Mouse (Mus musculus): Measurements from ENCODE around the gene Cmtm2a. TPM values are rescaled to one million over a fixed set of nuclear protein-coding genes. Genes with fewer than 3 reads are reported as not detected.
"Not testable (repeated sequence)": the region's sequence is repeated elsewhere in the genome, so short reads cannot be mapped to it uniquely, and the experiment has no call there.

Gene Cmtm2a
- polyA plus RNA-seq, 1 experiment, result not detected

DNA sequence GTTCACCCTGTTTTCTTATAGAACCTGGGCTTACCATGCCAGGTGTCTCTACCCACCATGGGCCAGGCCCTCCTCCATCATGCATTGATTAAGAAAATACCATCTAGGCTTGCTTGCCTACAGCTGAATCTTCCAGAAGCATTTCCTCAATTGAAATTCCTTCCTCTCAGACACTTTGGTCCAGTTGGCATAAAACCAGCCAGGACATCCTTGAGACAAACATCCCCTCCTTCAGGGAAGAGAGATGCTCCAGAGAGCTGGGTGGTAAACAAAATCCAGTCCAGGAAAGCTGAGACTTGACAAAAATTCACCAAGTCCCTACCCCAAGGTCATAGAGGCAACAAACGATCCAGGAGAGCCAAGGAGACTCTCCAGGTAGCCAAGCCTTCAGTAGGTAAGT lies 41.2 kb upstream of the Cmtm2a start:
- H3K4me1 ChIP-seq (ENCODE audit: control insufficient read depth, insufficient read depth, low read length), result no peaks in the 10 kb centered on the region
- H3K4me3 ChIP-seq (ENCODE audit: insufficient read depth, low read length), result no peak overlapping the region
- no peak overlapping the region for H3K27ac ChIP-seq (ENCODE audit: insufficient read depth, low read length)
- TF ChIP-seq CTCF (IDR thresholded peaks at IDR 0.05; ENCODE audit: extremely low read depth, insufficient read depth, low read length), result no peak
- no peak for TF ChIP-seq POLR2A (IDR thresholded peaks at IDR 0.05; ENCODE audit: extremely low read depth, insufficient read depth, low read length)

GRCm38 (mm10) chr8:104333786-104334185 lies 40.8 kb upstream of the Cmtm2a start:
- H3K4me3 ChIP-seq (ENCODE audit: insufficient read depth, low read length), result no peak overlapping the region
- no peaks in the 10 kb centered on the region for H3K4me1 ChIP-seq (ENCODE audit: control insufficient read depth, insufficient read depth, low read length)
- no peak for TF ChIP-seq POLR2A (IDR thresholded peaks at IDR 0.05; ENCODE audit: extremely low read depth, insufficient read depth, low read length)
- TF ChIP-seq CTCF (IDR thresholded peaks at IDR 0.05; ENCODE audit: extremely low read depth, insufficient read depth, low read length), result no peak
- H3K27ac ChIP-seq (ENCODE audit: insufficient read depth, low read length), result no peak overlapping the region

DNA sequence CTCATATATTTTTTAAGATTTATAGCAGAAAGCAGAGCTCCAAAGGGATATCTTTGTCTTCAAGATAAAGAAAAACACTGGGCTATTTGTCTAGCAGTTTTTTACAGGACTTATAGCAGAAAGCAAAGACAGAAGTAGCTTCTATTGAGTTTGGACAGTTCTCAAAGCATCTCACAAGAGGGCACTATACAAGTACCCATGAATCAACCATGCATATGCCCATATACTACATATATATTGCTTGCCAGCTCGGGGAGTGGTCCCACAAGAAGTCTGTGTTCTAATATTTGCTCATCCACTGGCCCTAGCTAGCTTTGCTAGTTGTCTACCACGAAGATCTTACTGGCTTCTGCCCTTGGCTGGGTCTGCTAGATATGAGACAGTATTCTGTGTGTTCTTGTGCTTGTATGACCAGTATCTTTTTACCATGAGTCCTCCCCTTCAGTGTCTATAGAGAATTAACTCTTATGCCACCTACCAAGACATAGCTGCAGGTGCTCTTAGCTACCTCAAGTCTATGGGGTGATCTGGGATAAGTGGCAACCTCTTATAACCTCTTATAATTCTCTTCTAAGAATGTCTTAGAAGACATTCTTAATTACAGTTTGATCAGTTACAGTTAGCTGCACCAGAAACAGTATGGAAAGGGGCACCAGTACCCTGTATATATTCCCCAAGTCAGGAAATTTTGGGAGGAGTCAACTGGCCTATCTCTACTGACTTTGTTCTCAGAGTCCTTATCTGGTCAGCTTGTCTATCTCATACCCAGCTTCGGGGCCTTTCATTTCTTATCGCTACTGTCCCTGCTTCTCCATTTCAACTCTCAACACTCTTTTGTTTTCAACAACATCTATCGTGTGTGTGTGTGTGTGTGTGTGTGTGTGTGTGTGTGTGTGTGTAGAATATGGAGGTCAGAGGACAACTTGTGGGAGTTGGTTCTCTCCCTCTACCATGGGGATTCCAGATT lies 40.0 kb upstream of the Cmtm2a start:
- Histone ChIP-seq H3K27ac (ENCODE audit: insufficient read depth, low read length) (no peak overlapping the region), H3K4me1 (ENCODE audit: control insufficient read depth, insufficient read depth, low read length) (no peaks in the 10 kb centered on the region), H3K4me3 (ENCODE audit: insufficient read depth, low read length) (no peak overlapping the region)
- no peak for TF ChIP-seq CTCF (IDR thresholded peaks at IDR 0.05; ENCODE audit: extremely low read depth, insufficient read depth, low read length)
- TF ChIP-seq POLR2A (IDR thresholded peaks at IDR 0.05; ENCODE audit: extremely low read depth, insufficient read depth, low read length), result no peak

- H3K4me1 ChIP-seq (ENCODE audit: control insufficient read depth, insufficient read depth, low read length); H3K4me3 ChIP-seq (ENCODE audit: insufficient read depth, low read length); H3K27ac ChIP-seq (ENCODE audit: insufficient read depth, low read length): not testable (repeated sequence)
Measured at GRCm38 (mm10) chr8:104321930-104322329, 28.9 kb upstream of the Cmtm2a start, which contains the start of gene Cmtm2b. TSS of gene Cmtm2b (plus strand) at chr8:104322230.

DNA sequence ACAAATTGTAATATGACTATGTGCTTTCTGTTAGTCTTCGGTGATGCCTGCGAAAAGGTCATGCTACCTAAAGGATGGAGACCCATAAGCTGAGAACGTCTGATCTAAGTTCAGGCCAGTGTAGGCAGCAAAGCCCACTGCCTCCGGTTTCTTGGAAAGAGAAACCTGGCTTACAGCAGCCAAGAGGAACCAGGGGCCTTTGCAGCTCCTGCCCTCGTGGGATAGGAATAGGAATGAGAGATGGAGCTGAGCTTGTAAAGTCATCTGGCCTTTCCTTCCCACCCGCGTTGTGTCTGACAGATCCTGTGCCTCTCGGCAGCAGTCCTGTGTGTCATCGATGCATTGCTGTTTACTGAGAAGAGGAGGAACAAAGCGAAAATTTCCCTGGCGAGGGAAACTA lies 28.3 kb upstream of the Cmtm2a start, which contains the start of gene Gm11020:
Gene Gm11020 (plus strand): TSS at position 301 of the 400 bp plus-strand sequence.
- H3K4me1 ChIP-seq (ENCODE audit: control insufficient read depth, insufficient read depth, low read length); H3K27ac ChIP-seq (ENCODE audit: insufficient read depth, low read length); H3K4me3 ChIP-seq (ENCODE audit: insufficient read depth, low read length): not testable (repeated sequence)

GRCm38 (mm10) chr8:104313311-104313710 lies 20.3 kb upstream of the Cmtm2a start:
- TF ChIP-seq POLR2A (IDR thresholded peaks at IDR 0.05; ENCODE audit: extremely low read depth, insufficient read depth, low read length) (no peak), CTCF (IDR thresholded peaks at IDR 0.05; ENCODE audit: extremely low read depth, insufficient read depth, low read length) (peak; percentile 56)
- Histone ChIP-seq H3K4me1 (ENCODE audit: control insufficient read depth, insufficient read depth, low read length) (no peaks in the 10 kb centered on the region), H3K4me3 (ENCODE audit: insufficient read depth, low read length) (no peak overlapping the region), H3K27ac (ENCODE audit: insufficient read depth, low read length) (no peak overlapping the region)

- H3K4me3 ChIP-seq (ENCODE audit: insufficient read depth, low read length); H3K4me1 ChIP-seq (ENCODE audit: control insufficient read depth, insufficient read depth, low read length); H3K27ac ChIP-seq (ENCODE audit: insufficient read depth, low read length): not testable (repeated sequence)
Measured at GRCm38 (mm10) chr8:104312023-104312422, 19.0 kb upstream of the Cmtm2a start.

DNA sequence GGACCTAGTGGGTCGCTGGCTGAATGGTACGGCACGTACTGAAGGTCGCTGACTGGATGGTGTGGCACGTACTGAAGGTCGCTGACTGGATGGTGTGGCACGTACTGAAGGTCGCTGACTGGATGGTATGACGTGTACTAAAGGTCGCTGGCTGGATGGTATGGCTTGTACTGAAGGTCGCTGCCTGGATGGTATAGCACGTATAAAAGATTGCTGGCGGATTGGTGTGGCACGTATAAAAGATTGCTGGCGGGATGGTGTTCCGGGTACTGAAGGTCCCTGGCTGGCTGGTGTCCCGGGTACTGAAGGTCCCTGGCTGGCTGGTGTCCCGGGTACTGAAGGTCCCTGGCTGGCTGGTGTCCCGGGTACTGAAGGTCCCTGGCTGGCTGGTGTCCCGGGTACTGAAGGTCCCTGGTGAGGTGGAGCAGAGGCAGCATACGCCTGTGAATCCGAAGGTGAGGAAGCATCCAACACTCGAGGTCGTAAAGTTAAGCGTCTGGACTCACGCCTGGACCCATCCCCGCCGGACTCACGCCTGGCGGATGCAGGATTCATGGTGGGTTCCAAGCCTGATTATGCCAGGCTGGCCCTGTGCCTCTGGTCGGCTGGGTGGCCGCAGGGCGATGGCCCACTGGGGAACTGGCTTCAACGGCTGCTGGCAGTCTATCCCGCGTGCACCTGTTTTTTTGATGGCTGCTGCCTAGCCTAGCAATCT lies 16.6 kb upstream of the Cmtm2a start, which contains the start of the genes Gm45711 and Cmtm1:
Gene Gm45711 (minus strand): TSS at position 641 of the 715 bp plus-strand sequence.
Gene Cmtm1 (minus strand): TSS at position 705 of the 715 bp plus-strand sequence.
- H3K4me1 ChIP-seq (ENCODE audit: control insufficient read depth, insufficient read depth, low read length); H3K4me3 ChIP-seq (ENCODE audit: insufficient read depth, low read length); H3K27ac ChIP-seq (ENCODE audit: insufficient read depth, low read length): not testable (repeated sequence)

GRCm38 (mm10) chr8:104308341-104308740 lies 15.4 kb upstream of the Cmtm2a start:
- not testable (repeated sequence) for H3K4me1 ChIP-seq (ENCODE audit: control insufficient read depth, insufficient read depth, low read length); H3K4me3 ChIP-seq (ENCODE audit: insufficient read depth, low read length); H3K27ac ChIP-seq (ENCODE audit: insufficient read depth, low read length)

- no peak for TF ChIP-seq CTCF (IDR thresholded peaks at IDR 0.05; ENCODE audit: extremely low read depth, insufficient read depth, low read length)
- no peak for TF ChIP-seq POLR2A (IDR thresholded peaks at IDR 0.05; ENCODE audit: extremely low read depth, insufficient read depth, low read length)
- Histone ChIP-seq H3K4me1 (ENCODE audit: control insufficient read depth, insufficient read depth, low read length) (no peaks in the 10 kb centered on the region), H3K27ac (ENCODE audit: insufficient read depth, low read length) (no peak overlapping the region), H3K4me3 (ENCODE audit: insufficient read depth, low read length) (no peak overlapping the region)
Measured at GRCm38 (mm10) chr8:104304962-104305361, 12.0 kb upstream of the Cmtm2a start.

DNA sequence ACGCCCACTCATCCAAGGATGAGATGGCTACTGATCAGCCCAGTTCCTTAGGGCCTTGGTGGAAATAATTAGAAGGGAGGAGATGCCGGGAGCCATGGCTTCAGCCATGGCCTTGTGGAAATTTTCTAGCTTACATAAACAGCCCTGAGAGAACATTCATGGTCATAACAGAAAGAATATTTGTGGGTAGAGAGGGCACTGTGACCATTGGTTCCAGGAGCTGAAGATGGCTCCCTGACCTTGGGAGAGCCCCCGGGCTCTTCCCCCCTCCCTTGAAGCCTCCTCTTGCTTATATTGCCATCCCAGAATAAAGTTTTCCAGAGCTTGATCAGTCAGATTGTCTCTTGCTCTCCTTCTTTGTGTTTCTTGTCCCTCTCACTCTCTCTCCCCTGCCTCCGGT lies 9.6 kb upstream of the Cmtm2a start:
- not testable (repeated sequence) for H3K4me3 ChIP-seq (ENCODE audit: insufficient read depth, low read length); H3K4me1 ChIP-seq (ENCODE audit: control insufficient read depth, insufficient read depth, low read length); H3K27ac ChIP-seq (ENCODE audit: insufficient read depth, low read length)

- not testable (repeated sequence) for H3K4me3 ChIP-seq (ENCODE audit: insufficient read depth, low read length); H3K4me1 ChIP-seq (ENCODE audit: control insufficient read depth, insufficient read depth, low read length); H3K27ac ChIP-seq (ENCODE audit: insufficient read depth, low read length)
Measured at GRCm38 (mm10) chr8:104301577-104301976, 8.6 kb upstream of the Cmtm2a start.

Measured in cortical plate, adult 2 months (tissue).